Mouse (Mus musculus): Measurements from ENCODE around the gene AW011738.

DNA sequence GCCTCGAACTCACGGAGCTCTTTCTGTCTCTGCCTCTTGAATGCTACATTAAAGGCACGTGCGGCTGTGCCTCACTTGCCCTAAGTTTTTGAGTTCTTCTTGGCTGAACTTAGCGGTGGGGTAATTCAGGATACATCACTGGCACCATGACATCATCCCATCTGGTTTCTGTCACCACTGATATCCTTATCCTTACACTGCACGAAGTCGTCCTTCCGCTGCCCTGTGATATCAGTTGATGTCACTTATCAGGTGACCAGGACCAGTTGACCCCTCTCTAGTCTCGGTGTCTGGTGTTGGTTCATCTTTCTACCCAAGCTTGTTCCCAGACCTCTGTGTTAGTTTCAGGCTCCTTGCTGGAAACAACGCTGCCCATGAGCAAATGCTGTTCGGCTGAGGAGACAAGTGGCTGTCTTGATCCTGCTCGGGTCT, 626 bp upstream of the AW011738 start:
- TF ChIP-seq CTCF (conservative IDR thresholded peaks at IDR 0.05; ENCODE audit: low read length) (no peak), NANOG (IDR thresholded peaks at IDR 0.05; ENCODE audit: borderline replicate concordance, low read length) (no peak), POU5F1 (IDR thresholded peaks at IDR 0.05; ENCODE audit: borderline replicate concordance, low read length) (no peak)

Data from E14TG2a.4 (cell line).